9 mouse cellular contexts compared by ENCODE assay signal in genomic region chr2:103088099-103088498, GRCm38 (mm10). TPM values are rescaled to one million over a fixed set of nuclear protein-coding genes. Genes with fewer than 3 reads are reported as not detected.
DNase-seq lines count a peak whose midpoint lies in the region; ATAC-seq and TF ChIP-seq lines count a peak whose summit lies in the region.
"Had no signal": no experiment of that assay in that cellular context is flagged by ENCODE, and none has a peak within 500 bp of the region (broad histone marks: within the 10 kb centered on the region; RNA-seq: fewer than 3 reads in every experiment).

No protein-coding gene starts in this region.

- no peak overlapping the region for H3K4me2 ChIP-seq in forebrain, postnatal 0 days (ENCODE audit: low read depth)
- H3K4me2 ChIP-seq: liver, embryonic 13.5 days had no signal

- intact Hi-C loops in left cerebral cortex, postnatal 4 days (cut with DNase I), result loop anchor here (10.0 kb wide), 2 partner anchors 337 to 1393 kb away; no protein-coding TSS in a partner anchor

- WGBS in forebrain, postnatal 0 days, result 97% methylated on average over 4 of the region's 4 CpGs
- 96% methylated on average over 4 of the region's 4 CpGs for WGBS in forebrain, embryonic 10.5 days

- H3K4me1 ChIP-seq in forebrain, postnatal 0 days (ENCODE audit: insufficient read depth), result no peaks in the 10 kb centered on the region
- 0 out of 2 replicates have a peak, but pooled peaks cover 4% of the 10 kb centered on the region for H3K4me1 ChIP-seq in forebrain, embryonic 10.5 days
- H3K4me1 ChIP-seq in bone marrow macrophage, adult 2 months (ENCODE audit: control insufficient read depth, insufficient read depth, low read length), result no peaks in the 10 kb centered on the region
- H3K4me1 ChIP-seq: liver, embryonic 13.5 days had no signal

- H3K9me3 ChIP-seq in forebrain, postnatal 0 days (ENCODE audit: low read length), result no peaks in the 10 kb centered on the region
- no peaks in the 10 kb centered on the region for H3K9me3 ChIP-seq in forebrain, embryonic 10.5 days
- H3K9me3 ChIP-seq: liver, embryonic 13.5 days had no signal

- no peak overlapping the region for H3K27ac ChIP-seq in forebrain, postnatal 0 days (ENCODE audit: low read depth, low read length)
- H3K27ac ChIP-seq in forebrain, embryonic 10.5 days, result no peak overlapping the region
- no peak overlapping the region for H3K27ac ChIP-seq in bone marrow macrophage, adult 2 months (ENCODE audit: insufficient read depth, low read depth, low read length)
- H3K27ac ChIP-seq: liver, embryonic 13.5 days had no signal

- no peak overlapping the region for H3K4me3 ChIP-seq in forebrain, postnatal 0 days (ENCODE audit: low read depth, low read length)
- H3K4me3 ChIP-seq in forebrain, embryonic 10.5 days, result no peak overlapping the region
- H3K4me3 ChIP-seq in bone marrow macrophage, adult 2 months (ENCODE audit: insufficient read depth, low read length), result no peak overlapping the region
- H3K4me3 ChIP-seq: liver, embryonic 13.5 days had no signal

- TF ChIP-seq CTCF in forebrain, postnatal 0 days (IDR thresholded peaks at IDR 0.05; ENCODE audit: low read depth), result peak; percentile 50
- peak; percentile 54; the same call in 1 of the 2 replicates for TF ChIP-seq CTCF in bone marrow macrophage, adult 2 months (IDR thresholded peaks at IDR 0.05; ENCODE audit: low read depth, low read length)

- peaks cover 16% of the 10 kb centered on the region for H3K36me3 ChIP-seq in forebrain, postnatal 0 days (ENCODE audit: insufficient read depth)
- peaks cover 35% of the 10 kb centered on the region for H3K36me3 ChIP-seq in forebrain, embryonic 10.5 days (replicated peaks)

- no peak overlapping the region for H3K9ac ChIP-seq in forebrain, postnatal 0 days
- H3K9ac ChIP-seq: liver, embryonic 13.5 days had no signal

- H3K27me3 ChIP-seq in forebrain, postnatal 0 days (ENCODE audit: insufficient read depth, low read length), result no peaks in the 10 kb centered on the region
- H3K27me3 ChIP-seq in forebrain, embryonic 10.5 days (ENCODE audit: poor library complexity, severe bottlenecking), result no peaks in the 10 kb centered on the region
- H3K27me3 ChIP-seq: liver, embryonic 13.5 days had no signal

- no peak for TF ChIP-seq POLR2A in bone marrow macrophage, adult 2 months (IDR thresholded peaks at IDR 0.05; ENCODE audit: borderline replicate concordance, low read depth, low read length)

- ATAC-seq in forebrain, postnatal 0 days, result no peak
- no peak for ATAC-seq in erythroid progenitor cell, adult 5-6 weeks (replicated peaks; ENCODE audit: low FRiP score, poor library complexity, severe bottlenecking)

- no peak for DNase-seq in forebrain, postnatal 0 days
- DNase-seq in forebrain, embryonic 10.5 days (ENCODE audit: extremely low spot score, low spot score), result no peak
- DNase-seq in left cerebral cortex, postnatal 4 days, result peak; percentile 12
- no peak for DNase-seq in left cerebral cortex, adult 9 months (ENCODE audit: low spot score in 2 of 2)
- DNase-seq in B cell, adult 2 months, result peak; percentile 31 to 33
- no peak for DNase-seq in urinary bladder, postnatal 4 days (ENCODE audit: low spot score in 2 of 2)
- DNase-seq: liver, embryonic 13.5 days had no signal

RNA-seq across cellular contexts. Expression of gene Apip, which starts 14.6 kb away (rescaled TPM):
- total RNA-seq in forebrain, postnatal 0 days (2014; rRNA removed), result 17.0 and 28.5 TPM in 2 replicates
- 34.7 and 35.3 TPM in 2 replicates for polyA plus RNA-seq in forebrain, postnatal 0 days (2015; fragmentation: Nextera tagmentation; extraction: Ambion mirVana)
- 57.7 and 61.9 TPM in 2 replicates for polyA plus RNA-seq in forebrain, embryonic 10.5 days (2016; fragmentation: Nextera tagmentation; extraction: Ambion mirVana)
- 10 to 100 TPM; 28.4 to 29.9 TPM for total RNA-seq in left cerebral cortex, postnatal 4 days (2021)
- polyA plus RNA-seq in bone marrow macrophage, adult 2 months (2012; ENCODE audit: insufficient read depth, insufficient read length, missing spikeins), result 44.1 and 51.4 TPM in 2 replicates
- total RNA-seq in erythroid progenitor cell, adult 5-6 weeks (2015; ENCODE audit: low replicate concordance), result 45.3 and 109 TPM in 2 replicates
- 24.8 and 28.9 TPM in 2 replicates for total RNA-seq in erythroid progenitor cell, adult 5-6 weeks (2017; ENCODE audit: low replicate concordance)

RNA-seq across cellular contexts. Expression of gene Pdhx, which starts 14.8 kb away (rescaled TPM):
- total RNA-seq in forebrain, postnatal 0 days (2014; rRNA removed), result 48.8 and 49.8 TPM in 2 replicates
- polyA plus RNA-seq in forebrain, postnatal 0 days (2015; fragmentation: Nextera tagmentation; extraction: Ambion mirVana), result 57.2 and 65.1 TPM in 2 replicates
- polyA plus RNA-seq in forebrain, embryonic 10.5 days (2016; fragmentation: Nextera tagmentation; extraction: Ambion mirVana), result 40.8 and 41.5 TPM in 2 replicates
- total RNA-seq in left cerebral cortex, postnatal 4 days (2021), result 10 to 100 TPM; 55.4 to 56.6 TPM
- polyA plus RNA-seq in bone marrow macrophage, adult 2 months (2012; ENCODE audit: insufficient read depth, insufficient read length, missing spikeins), result 9.8 and 12.2 TPM in 2 replicates
- total RNA-seq in erythroid progenitor cell, adult 5-6 weeks (2015; ENCODE audit: low replicate concordance), result 7.2 and 15.1 TPM in 2 replicates
- 14.0 and 16.6 TPM in 2 replicates for total RNA-seq in erythroid progenitor cell, adult 5-6 weeks (2017; ENCODE audit: low replicate concordance)

Comparison
In these comparisons a context has a peak if more than half of its experiments do, and no peak if none do; other contexts are left out.
1. DNase-seq: peak in left cerebral cortex, postnatal 4 days (single experiment) and B cell, adult 2 months (2 of 2); none in forebrain, postnatal 0 days (single experiment), forebrain, embryonic 10.5 days (single experiment), left cerebral cortex, adult 9 months (0 of 2) and urinary bladder, postnatal 4 days (0 of 2).